Mouse (Mus musculus) ovary, postnatal 36 days (tissue): ENCODE data around the gene Gale.
"Not testable (repeated sequence)": the region's sequence is repeated elsewhere in the genome, so short reads cannot be mapped to it uniquely, and the experiment has no call there.

Experiments used
- DNase-seq: peaks from one replicate; pipeline ENCODE4 v3.0.0; 2022; ENCODE audit warnings: low spot score, mixed read lengths

The Gale gene

DNA sequence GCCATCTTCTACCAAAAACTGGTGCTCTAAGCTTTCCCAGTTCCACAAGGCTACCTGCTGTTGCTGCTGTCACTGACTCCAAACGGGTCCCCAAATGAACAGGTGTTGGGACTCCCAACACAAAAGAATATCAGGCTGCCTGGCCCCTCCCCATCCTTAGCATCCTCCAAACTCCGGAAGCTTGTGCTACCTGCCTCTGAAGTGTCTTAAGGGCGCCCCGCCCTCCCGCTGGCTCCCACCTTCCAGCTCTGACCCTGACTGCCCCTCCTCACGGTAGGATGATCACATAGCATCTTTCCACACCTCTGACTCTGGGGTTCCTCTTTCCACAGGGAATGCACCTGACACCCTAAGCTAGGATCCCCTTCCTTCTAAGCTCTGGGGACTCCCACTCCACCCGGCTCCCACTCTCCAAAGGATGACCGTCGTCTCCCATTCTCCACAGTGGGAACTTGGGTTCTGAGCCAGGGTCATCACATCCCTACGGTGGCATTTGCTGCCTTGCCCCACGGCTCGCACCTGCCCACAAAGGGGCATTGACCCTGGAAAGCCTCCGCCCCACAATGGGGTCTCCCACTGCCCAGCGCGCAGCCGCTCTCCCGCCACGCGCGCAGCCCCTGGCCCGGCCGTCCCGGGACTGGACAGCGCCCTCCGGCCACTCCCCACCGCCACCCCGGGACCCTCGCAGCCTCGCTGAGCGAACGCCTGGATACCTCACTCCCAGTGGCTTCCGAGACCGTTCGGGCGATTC, 8.5 kb downstream of the Gale start:
- no peak for DNase-seq

- peak; percentile 87 for DNase-seq
Measured at GRCm38 (mm10) chr4:135972556-135972906, 9.0 kb downstream of the Gale start, which contains the start of gene Lypla2. Gene Lypla2 (minus strand): TSS chr4:135972626.

DNA sequence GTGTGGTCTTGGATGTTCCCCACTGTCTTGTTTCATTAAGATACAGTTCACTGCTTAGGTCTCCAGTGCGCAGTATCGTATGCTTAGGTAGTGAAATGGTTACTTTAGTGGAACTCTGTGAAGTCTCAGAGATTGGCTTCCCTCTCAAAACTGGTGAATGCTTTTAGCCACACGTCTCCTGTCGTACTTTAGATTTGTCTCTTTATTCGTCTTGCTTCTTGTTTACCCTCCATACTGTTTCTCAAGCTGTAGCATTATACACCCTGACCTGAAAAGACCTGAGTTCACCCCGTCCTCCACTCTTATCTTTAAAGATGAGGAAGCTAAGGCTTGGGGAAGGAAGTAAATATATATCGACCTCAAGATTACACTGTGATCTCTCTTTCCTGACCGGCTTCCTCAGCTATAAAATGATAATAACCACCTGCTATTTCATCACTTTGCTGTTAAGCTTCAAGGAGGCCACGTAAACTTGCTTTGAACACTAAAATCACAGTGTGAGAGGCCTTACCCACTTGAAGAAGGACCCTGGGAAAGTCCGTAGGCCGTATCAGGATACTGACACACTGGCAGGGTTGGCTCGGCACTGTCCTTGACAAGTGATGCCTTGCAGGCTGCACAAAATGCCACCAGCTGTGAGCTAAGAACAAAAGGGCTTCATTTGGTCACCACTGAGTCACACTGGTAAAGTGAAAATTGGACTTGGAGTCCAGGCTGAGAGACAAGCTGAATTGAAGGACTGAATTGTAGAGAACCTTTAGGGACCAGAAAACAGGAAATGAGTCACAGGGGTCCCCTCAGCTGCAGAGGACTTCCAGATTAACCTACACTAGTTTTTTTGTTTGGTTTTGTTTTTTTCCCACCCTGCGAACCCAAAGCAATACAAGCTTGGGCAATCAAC, 9.6 kb downstream of the Gale start:
- DNase-seq: no peak

DNA sequence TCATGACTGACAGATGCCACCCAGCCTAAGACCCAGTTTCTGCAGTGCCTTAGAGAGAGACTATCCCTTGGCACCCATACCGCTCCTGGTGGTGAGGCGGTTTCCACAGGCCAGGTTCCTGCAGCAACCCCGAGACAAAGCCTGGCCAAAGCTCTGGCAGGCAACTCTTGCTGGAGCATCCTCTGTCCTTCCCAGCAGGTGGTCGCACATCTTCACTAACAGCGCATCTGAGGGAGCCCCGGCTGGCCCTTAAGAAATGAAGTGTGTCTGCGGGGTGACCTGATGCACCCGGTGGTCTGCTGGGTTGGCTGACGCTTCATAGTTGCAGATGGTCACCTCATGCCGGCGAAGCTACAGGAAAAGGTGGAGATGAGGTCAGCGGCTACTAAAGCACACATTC, 12.6 kb downstream of the Gale start:
- DNase-seq: no peak

DNA sequence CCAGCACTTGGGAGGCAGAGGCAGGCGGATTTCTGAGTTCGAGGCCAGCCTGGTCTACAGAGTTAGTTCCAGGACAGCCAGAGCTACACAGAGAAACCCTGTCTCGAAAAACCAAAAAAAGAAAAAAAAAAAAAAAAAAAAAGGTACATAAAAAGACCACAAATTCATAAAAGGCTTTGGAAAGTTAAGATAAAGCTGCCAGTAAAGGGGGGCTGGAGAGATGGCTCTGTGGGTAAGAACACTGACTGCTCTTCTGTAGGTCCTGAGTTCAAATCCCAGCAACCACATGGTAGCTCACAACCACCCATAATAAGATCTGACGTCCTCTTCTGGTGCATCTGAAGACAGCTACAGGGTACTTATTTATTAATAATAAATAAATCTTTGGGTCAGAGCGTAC, 16.7 kb downstream of the Gale start:
- not testable (repeated sequence) for DNase-seq

DNA sequence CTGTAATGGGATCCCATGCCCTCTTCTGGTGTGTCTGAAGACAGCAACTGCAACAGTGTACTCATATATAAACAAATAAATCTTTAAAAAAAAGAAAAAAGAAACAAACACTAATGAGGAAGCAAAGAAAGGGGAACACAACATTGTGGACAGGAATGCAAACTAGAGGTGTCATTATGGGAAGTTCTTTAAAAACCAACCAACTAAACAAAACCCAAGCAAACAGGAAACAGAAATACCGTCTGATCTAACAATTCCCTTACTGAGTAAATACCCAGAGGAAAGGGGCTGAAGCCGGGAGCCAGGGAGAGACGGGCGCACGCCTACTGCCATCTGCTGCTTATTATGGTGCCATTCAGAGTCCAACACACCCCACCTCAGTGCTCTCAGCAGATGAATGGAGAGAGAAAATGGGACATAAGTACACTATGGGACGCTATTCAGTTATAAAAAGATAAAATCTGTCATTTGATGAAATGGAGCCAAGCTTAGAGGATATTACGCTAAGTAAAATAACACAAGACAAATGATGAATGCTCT, 18.1 kb downstream of the Gale start:
- no peak for DNase-seq

GRCm38 (mm10) chr4:135984556-135984955, 21.0 kb downstream of the Gale start:
- DNase-seq: no peak

- DNase-seq: no peak
Measured at GRCm38 (mm10) chr4:135985193-135985592, 21.7 kb downstream of the Gale start.

- no peak for DNase-seq
Measured at GRCm38 (mm10) chr4:135985769-135986168, 22.2 kb downstream of the Gale start.

- DNase-seq: no peak
Measured at GRCm38 (mm10) chr4:135986301-135986942, 22.9 kb downstream of the Gale start.

DNA sequence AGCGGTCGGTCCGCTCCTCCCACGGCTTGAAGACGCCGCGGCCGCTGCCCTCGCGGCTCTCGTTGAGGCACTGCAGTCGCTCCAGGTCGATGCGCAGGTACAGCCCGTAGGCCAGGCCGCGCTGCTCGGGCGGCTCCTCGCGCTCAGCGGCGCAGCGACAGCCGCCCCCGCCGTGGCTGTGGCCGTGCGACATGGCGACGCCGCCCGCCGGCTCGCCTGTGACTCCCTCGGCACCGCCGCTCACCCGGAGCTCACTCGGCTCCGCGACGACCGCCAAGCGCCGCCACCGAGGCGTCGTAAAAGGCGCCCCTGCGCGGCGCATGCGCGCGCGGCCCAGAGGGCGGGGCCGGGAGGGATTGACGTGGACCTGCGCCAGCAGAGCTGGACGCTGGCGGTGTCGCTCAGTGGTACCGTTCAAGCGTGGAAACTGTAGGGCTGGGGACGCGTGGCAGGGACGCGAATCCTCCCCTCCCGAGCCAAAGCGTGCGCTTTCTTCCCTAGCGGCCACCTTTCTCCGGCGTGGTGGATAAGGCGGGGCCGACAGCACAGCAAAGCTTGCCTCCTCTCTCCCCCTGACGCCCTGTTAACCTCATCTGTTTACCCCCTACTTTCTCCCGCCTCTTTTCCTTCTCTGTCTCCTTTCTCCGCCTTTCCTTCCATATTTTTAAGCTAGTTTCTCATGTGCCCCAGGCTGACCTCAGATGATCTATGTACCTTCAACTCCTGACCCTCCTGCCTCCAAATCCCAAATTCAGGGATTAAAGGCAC, 23.6 kb downstream of the Gale start, which contains the start of gene Pithd1:
TSS of gene Pithd1 (minus strand) at position 322 of the 768 bp plus-strand sequence.
- DNase-seq: peak; percentile 93

- DNase-seq: no peak
Measured at GRCm38 (mm10) chr4:135987714-135988113, 24.2 kb downstream of the Gale start.

GRCm38 (mm10) chr4:135993941-135994340, 30.4 kb downstream of the Gale start:
- DNase-seq: no peak

- no peak for DNase-seq
Measured at GRCm38 (mm10) chr4:135995118-135995517, 31.6 kb downstream of the Gale start.

DNA sequence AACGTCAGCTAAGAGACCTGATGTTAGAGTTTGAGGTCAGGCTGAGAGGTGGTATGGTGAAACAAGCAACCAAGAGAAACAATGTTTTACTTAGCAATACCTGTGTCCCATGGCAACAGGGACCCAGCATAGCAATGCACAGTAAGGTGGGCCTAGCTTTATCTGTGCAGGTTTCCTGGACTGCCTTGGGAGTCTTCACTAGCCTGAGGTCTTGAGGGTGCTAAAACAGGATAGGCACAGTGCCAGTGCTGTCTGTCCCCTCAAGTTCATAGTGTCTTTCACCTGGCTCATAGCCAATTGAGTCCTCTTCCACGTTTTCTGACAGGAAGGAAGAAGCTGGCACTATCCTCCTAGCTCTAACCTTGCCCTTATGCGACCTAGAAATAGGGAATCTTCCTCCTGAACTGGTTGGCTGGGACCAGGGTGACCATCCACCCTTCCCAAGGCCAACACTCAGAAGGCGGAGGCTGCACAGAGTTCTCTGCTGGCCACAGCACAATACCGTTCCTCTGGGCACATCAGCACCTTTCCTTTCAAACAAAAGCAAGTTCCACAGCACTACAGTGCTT, 40.7 kb downstream of the Gale start:
- DNase-seq: no peak

DNA sequence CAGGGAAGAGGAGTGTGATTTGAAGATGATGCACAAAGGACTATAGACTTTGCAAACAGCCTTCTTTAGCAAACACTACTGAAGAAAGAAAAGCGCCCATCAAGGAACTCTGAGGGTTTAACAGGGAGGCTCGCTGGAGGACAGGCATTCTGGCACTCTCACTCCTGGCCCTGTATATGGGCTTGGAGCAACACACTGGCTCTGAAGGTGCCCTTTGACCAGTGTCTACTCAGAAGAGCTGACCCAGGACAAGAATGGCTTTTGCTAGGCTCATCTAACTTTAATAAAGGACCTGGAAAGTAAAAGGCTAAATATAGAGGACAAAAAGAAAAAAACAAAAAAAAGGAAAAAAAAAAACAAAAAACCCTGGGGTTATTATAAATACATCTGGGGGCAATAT, 41.4 kb downstream of the Gale start:
- no peak for DNase-seq

DNA sequence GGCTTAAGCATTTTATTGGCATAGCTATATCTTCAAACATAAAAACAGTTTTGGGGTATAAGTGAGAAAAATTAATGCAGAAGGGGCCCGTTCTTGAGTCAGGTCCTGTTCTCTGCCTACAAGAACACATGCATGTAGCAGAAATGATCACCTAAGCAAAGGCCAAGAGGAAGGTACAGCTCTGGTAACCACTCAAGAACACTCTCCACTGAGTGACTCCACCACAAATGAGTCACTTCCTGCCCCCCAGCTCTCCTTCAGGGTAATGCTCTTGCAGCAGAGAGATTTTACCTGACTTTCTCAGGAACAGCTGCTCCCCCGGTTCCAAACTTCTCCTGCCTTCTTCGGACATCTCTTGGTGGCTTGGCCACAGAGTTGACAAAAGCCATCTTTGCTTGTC, 43.3 kb downstream of the Gale start:
- DNase-seq: no peak

- DNase-seq: no peak
Measured at GRCm38 (mm10) chr4:136008782-136009447, 45.4 kb downstream of the Gale start.

DNA sequence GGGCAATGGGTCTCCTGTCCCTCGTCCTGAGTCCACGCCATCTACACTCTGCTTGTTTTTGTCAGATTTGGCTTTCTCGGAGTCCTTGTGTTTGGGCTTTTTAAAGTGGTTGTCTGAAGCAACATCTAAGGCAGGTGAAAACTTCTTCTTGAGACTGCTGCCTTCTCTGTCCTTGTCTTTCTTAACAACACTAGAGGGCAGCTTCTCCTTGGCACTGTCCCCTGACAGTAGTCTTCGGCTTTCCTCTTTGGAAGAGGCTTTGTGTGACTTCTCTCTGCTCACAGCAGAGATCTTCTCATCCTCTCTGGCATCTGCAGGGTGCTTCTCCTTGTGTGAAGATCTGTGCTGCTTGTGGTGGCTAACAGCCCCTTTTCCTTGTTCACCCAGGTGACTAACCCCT, 47.1 kb downstream of the Gale start:
- no peak for DNase-seq

GRCm38 (mm10) chr4:136016059-136016602, 52.6 kb downstream of the Gale start:
- no peak for DNase-seq
